Mouse (Mus musculus) lung, postnatal 14 days (tissue): ENCODE measurements around the gene Gemin7.

ENCODE experiments used
- DNase-seq: peaks from one replicate; pipeline ENCODE4 v3.0.0; 2021

Gemin7 gene

GRCm38 (mm10) chr7:19543584-19543983 is 33.8 kb downstream of the Gemin7 start:
- DNase-seq: no peak

GRCm38 (mm10) chr7:19542155-19542691 is 35.2 kb downstream of the Gemin7 start:
- DNase-seq: no peak

DNA sequence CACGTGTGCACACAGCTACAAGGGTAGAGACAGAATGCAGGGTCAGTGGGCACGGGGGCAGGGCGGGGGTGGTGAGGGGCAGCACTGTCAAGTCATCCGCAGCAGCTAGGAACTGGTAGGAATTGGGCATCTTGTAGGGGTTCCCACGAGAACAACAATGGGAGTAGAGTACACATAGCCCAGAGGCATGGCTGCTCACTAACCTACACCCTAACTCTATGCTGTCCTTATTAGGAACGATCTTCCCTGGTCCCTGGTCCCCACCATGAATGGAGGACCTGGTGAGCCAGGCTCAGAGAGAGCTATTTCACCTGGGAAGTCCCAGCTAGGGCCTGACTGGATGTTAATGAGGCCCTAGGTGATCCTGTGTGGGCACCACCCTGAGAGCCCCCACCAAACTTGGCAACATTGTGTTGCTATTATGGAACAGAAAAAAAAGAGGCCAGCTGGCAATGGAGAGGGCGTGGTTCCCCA is 35.7 kb downstream of the Gemin7 start:
- no peak for DNase-seq

GRCm38 (mm10) chr7:19540771-19541566 is 36.4 kb downstream of the Gemin7 start:
- peak; percentile 59 for DNase-seq

GRCm38 (mm10) chr7:19534676-19535075 is 42.7 kb downstream of the Gemin7 start:
- DNase-seq: no peak

DNA sequence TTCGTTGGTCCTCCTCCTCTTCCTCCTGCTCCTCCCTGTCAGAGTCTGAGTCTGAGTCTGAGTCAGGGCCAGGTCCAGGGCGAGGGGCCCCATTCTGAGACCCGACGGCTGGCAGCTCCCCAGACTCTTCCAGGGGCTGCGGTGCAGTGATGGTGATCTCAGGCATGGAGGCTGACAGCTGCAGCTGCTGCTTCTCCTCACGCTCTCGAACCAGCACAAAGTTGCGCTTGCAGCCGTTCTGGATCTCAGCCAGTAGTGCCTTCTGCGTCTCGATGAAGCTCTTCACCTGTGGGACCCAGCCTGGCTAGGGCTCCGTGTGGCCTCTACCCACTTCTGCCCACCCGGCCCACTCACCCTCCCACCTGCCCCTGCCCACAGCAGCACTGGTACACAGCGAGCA is 45.2 kb downstream of the Gemin7 start:
- DNase-seq: no peak

GRCm38 (mm10) chr7:19531077-19531476 is 46.3 kb downstream of the Gemin7 start:
- no peak for DNase-seq

GRCm38 (mm10) chr7:19525105-19525481 is 52.3 kb downstream of the Gemin7 start:
- DNase-seq: no peak

DNA sequence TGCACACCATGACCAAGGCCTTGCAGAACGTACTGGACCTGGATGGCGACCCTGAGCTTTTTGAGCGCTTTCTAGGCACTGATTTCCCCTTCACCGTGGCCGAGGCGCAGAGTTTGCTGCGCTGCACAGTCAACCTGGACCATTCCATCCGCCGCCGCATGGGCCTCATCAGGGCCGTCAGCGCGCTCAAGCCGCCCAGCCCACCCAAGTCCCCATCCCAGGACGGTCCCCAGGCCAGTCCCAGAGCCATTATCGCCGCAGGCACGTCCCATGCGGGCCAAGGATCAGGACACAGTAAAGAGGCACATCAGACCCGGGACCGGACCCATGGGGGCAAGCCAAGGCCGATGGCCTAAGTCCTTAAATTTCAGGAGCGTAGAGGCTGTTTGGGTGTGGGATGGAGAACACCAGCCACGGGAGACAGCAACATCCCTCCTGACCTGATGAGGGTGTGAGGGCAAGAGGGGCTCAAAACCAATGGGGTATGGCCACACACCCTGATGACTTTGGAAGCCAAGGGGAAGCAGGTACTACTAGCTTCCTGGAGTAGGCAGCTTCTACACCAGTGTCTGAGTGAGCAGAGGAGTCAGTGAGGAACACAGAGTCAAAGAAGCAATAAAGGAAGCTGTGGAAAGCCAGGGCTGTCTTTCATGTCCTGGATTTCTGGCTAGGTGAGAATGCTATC is 52.8 kb downstream of the Gemin7 start:
- DNase-seq: no peak

DNA sequence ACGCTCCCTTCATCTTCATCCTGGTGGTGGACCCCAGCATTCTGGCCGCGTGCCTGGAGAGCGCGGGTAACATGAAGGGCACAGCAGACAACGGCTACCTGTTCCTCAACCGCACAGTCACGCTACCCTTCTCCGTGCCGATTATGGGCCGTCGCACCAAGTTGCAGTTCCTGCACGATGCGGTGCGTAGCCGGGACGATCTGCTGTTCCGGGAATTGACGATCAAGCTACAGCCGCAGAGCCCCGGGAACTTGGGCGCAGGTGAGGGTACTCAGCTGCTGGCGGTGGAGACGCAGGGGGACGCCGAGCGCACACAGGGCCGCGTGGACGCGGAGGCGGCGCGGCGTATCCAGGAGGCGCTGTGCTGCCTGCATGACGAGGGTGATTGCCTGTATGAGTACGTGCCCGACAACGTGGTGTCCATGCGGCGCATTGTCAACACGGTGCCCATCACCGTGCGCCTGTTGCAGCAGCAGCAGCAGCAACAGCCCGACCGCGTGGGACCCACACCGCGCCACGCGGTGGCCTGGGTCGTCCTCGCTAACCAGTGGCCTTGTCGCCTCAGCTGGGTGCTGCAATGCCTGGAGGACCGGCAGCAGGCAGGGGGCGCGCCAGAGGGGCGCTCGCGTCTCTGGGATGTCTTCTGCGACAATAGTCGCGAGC is 53.5 kb downstream of the Gemin7 start:
- DNase-seq: peak; percentile 66

- DNase-seq: no peak
These were observed 54.2 kb downstream of the Gemin7 start for GRCm38 (mm10) chr7:19523017-19523756.

GRCm38 (mm10) chr7:19520032-19520431 is 57.4 kb downstream of the Gemin7 start:
- DNase-seq: no peak

- no peak for DNase-seq
These were observed 59.6 kb downstream of the Gemin7 start, which contains the start of gene Nkpd1 for GRCm38 (mm10) chr7:19517652-19518365. Gene Nkpd1, plus strand, starts transcription at chr7:19517838.
